Mouse (Mus musculus): ENCODE measurements around the gene Gba. TPM values are rescaled to one million over a fixed set of nuclear protein-coding genes. Genes with fewer than 3 reads are reported as not detected.

Gba gene
- total and polyA plus RNA-seq, 3 experiments = 49.1 to 55.0 TPM; not detected in 1

DNA sequence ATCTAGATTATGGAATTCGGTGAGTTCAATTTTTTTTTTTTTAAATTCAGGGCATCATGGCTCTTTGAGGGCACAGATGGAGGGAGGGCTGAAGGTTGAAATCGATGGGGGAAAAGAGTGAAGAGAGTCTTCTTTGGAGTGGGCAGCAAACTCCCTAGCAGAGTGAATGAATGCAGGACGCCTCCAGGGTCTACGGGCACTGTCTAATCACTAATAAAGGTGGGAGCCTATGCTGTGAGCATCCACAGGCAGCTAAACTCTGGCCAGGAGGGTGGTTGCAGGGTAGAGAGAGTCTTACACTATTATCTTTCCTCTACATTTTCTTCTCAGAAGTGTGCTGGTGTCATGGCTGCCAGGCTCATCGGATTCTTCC is 400 bp downstream of the Gba start:
- H3K4me1 ChIP-seq (ENCODE audit: control insufficient read depth in 1 of 2, insufficient read depth in 2 of 2, low read length in 2 of 2) = peaks cover 0 to 5% of the 10 kb centered on the region in 2 experiments; a peak in 2 of 4 replicates
- peaks cover 6% of the 10 kb centered on the region for H3K79me2 ChIP-seq (ENCODE audit: control insufficient read depth, insufficient read depth, low read length, poor library complexity)
- peak overlapping the region; percentile 86 for H3K9ac ChIP-seq (ENCODE audit: control insufficient read depth, low read depth, low read length, poor library complexity, severe bottlenecking)
- no peaks in the 10 kb centered on the region for H3K27me3 ChIP-seq (ENCODE audit: control insufficient read depth in 1 of 2, insufficient read depth in 2 of 2, low read length in 2 of 2)
- 0 out of 2 replicates have a peak, but pooled peaks have one; percentile 39 for TF ChIP-seq CHD1 (IDR thresholded peaks at IDR 0.05; ENCODE audit: low read depth, low read length)
- TF ChIP-seq MAX (IDR thresholded peaks at IDR 0.05; ENCODE audit: low read length) = no peak
- peak; percentile 12; the same call in 1 of the 2 replicates for TF ChIP-seq MXI1 (IDR thresholded peaks at IDR 0.05; ENCODE audit: low read depth, low read length)
- H3K9me3 ChIP-seq (replicated peaks; ENCODE audit: insufficient read depth, low read length) = no peaks in the 10 kb centered on the region
- DNase-seq (ENCODE audit: low read depth, low spot score) = peak; percentile 47
- H3K27ac ChIP-seq (ENCODE audit: control insufficient read depth, low read depth, low read length) = peak overlapping the region; percentile 86
- peak overlapping the region; percentile 71 to 85 for H3K4me3 ChIP-seq (ENCODE audit: control insufficient read depth in 1 of 2, insufficient read depth in 1 of 2, low read depth in 2 of 2, low read length in 2 of 2)
- H3K36me3 ChIP-seq (ENCODE audit: control insufficient read depth in 1 of 2, insufficient read depth in 2 of 2, low read length in 2 of 2) = peaks cover 0 to 8% of the 10 kb centered on the region in 2 experiments; a peak in 2 of 4 replicates

GRCm38 (mm10) chr3:89206079-89206478 is 3.4 kb downstream of the Gba start:
- no peaks in the 10 kb centered on the region for H3K9me3 ChIP-seq (replicated peaks; ENCODE audit: insufficient read depth, low read length)
- H3K27me3 ChIP-seq (ENCODE audit: control insufficient read depth in 1 of 2, insufficient read depth in 2 of 2, low read length in 2 of 2) = no peaks in the 10 kb centered on the region
- H3K4me3 ChIP-seq (ENCODE audit: control insufficient read depth in 1 of 2, insufficient read depth in 1 of 2, low read depth in 2 of 2, low read length in 2 of 2) = no peak overlapping the region
- no peak overlapping the region for H3K27ac ChIP-seq (ENCODE audit: control insufficient read depth, low read depth, low read length)
- H3K36me3 ChIP-seq (ENCODE audit: control insufficient read depth in 1 of 2, insufficient read depth in 2 of 2, low read length in 2 of 2) = peaks cover 0 to 5% of the 10 kb centered on the region in 2 experiments; a peak in 3 of 4 replicates
- H3K79me2 ChIP-seq (ENCODE audit: control insufficient read depth, insufficient read depth, low read length, poor library complexity) = peaks cover 6% of the 10 kb centered on the region
- H3K9ac ChIP-seq (ENCODE audit: control insufficient read depth, low read depth, low read length, poor library complexity, severe bottlenecking) = no peak overlapping the region
- peaks cover 0 to 5% of the 10 kb centered on the region in 2 experiments; a peak in 2 of 4 replicates for H3K4me1 ChIP-seq (ENCODE audit: control insufficient read depth in 1 of 2, insufficient read depth in 2 of 2, low read length in 2 of 2)
- TF ChIP-seq JUND (IDR thresholded peaks at IDR 0.05; ENCODE audit: low read depth, low read length) (no peak), SIN3A (IDR thresholded peaks at IDR 0.05; ENCODE audit: low read length) (no peak), CTCF (IDR thresholded peaks at IDR 0.05 in 2 of 3, conservative IDR thresholded peaks at IDR 0.05 in 1 of 3; ENCODE audit: control insufficient read depth in 1 of 3, insufficient read depth in 1 of 3, low read depth in 2 of 3, low read length in 3 of 3, poor library complexity in 1 of 3, severe bottlenecking in 1 of 3) (no peak), USF2 (IDR thresholded peaks at IDR 0.05; ENCODE audit: borderline replicate concordance in 1 of 2, insufficient read depth in 1 of 2, low read depth in 1 of 2, low read length in 2 of 2) (no peak), MEF2A (IDR thresholded peaks at IDR 0.05; ENCODE audit: extremely low read depth, insufficient replicate concordance, low read depth, low read length, poor library complexity, severe bottlenecking) (no peak), TBP (IDR thresholded peaks at IDR 0.05; ENCODE audit: low read depth, low read length) (no peak), ZKSCAN1 (IDR thresholded peaks at IDR 0.05; ENCODE audit: low read depth, low read length) (no peak), POLR2A (IDR thresholded peaks at IDR 0.05; ENCODE audit: control insufficient read depth in 1 of 2, insufficient read depth in 1 of 2, low read depth in 1 of 2, low read length in 2 of 2, poor library complexity in 1 of 2) (no peak), E2F4 (IDR thresholded peaks at IDR 0.05; ENCODE audit: borderline replicate concordance, low read depth, low read length) (no peak), MXI1 (IDR thresholded peaks at IDR 0.05; ENCODE audit: low read depth, low read length) (no peak), MAFK (IDR thresholded peaks at IDR 0.05; ENCODE audit: borderline replicate concordance, low read depth, low read length) (no peak), SMC3 (IDR thresholded peaks at IDR 0.05; ENCODE audit: low read depth, low read length) (no peak), EP300 (IDR thresholded peaks at IDR 0.05; ENCODE audit: low read depth in 1 of 2, low read length in 2 of 2) (no peak), CHD1 (IDR thresholded peaks at IDR 0.05; ENCODE audit: low read depth, low read length) (no peak), HCFC1 (IDR thresholded peaks at IDR 0.05; ENCODE audit: low read depth, low read length) (no peak), UBTF (IDR thresholded peaks at IDR 0.05; ENCODE audit: borderline replicate concordance, insufficient read depth, low read depth, low read length) (no peak), USF1 (IDR thresholded peaks at IDR 0.05; ENCODE audit: low read depth, low read length) (no peak), ETS1 (IDR thresholded peaks at IDR 0.05; ENCODE audit: low read depth, low read length) (no peak), KAT2A (conservative IDR thresholded peaks at IDR 0.05; ENCODE audit: low read depth, low read length) (no peak), ELF1 (IDR thresholded peaks at IDR 0.05; ENCODE audit: low read depth, low read length) (no peak)
- no peak for DNase-seq (ENCODE audit: low read depth, low spot score)
